Mouse (Mus musculus): Measurements from ENCODE around the gene Ccnyl1.
A peak's percentile ranks its signal among the peaks of the same experiment; 100 is the strongest.

Gene Ccnyl1

GRCm38 (mm10) chr1:64701780-64702179 is 11.5 kb downstream of the Ccnyl1 start:
- no peak for DNase-seq (ENCODE audit: low spot score)

- DNase-seq (ENCODE audit: low spot score) = peak; percentile 59
Observed at GRCm38 (mm10) chr1:64705230-64705629, 15.0 kb downstream of the Ccnyl1 start.

GRCm38 (mm10) chr1:64706610-64707009 is 16.4 kb downstream of the Ccnyl1 start:
- DNase-seq (ENCODE audit: low spot score) = no peak

DNA sequence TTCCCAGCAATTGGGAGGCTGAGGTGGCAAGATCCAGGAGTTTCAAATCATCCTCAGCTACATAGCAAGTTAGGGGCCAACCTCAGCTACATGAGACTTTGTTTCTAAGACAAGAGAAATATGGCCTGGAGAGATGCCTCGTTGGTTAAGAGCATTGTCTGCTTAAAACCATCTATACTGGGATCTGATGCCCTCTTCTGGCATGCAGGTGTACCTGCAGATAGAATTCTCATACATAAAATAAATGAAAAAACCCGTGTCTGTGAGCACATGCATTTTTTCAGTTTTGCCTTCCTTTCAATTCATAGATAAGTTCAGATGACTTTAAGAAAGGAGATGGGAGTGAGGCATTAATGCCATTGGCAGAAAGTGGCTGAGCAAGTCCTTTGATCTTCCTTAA is 19.6 kb downstream of the Ccnyl1 start:
- peak; percentile 44 for DNase-seq (ENCODE audit: low spot score)

DNA sequence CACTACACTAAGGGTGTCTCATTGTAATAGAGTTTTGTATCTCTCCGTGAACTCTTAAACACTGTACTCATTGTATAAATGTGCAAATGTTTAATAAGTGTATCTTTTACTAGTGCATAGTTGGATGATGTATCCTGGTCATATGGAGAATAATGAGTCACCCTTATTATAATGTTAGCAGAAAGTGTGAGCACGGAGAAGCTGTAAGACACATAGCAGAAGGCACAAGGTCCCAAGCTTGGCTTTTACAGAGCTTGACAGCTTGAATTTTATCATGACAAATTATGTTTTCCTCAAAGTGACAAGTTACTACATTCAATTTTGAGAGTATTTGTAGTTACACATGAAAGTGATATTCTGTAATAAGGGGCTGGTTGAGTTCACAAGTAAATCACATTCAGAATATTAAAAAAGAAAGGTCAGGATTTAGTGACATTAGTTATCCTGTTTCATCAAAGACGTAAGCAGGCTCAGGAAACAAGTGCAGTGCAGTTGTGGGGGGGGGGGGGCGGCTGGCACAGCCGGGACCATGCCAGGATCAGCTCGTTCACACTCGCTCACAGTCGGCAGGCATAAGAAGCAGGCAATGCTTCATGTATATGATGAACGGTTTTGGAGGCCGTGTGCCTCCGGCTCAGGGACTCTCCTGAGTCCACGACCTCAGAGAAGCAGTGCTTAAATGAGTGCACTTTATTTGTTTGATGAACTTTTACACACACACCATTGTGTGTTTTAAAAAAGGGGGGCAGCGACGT is 21.9 kb downstream of the Ccnyl1 start:
- no peak for DNase-seq (ENCODE audit: low spot score)

DNA sequence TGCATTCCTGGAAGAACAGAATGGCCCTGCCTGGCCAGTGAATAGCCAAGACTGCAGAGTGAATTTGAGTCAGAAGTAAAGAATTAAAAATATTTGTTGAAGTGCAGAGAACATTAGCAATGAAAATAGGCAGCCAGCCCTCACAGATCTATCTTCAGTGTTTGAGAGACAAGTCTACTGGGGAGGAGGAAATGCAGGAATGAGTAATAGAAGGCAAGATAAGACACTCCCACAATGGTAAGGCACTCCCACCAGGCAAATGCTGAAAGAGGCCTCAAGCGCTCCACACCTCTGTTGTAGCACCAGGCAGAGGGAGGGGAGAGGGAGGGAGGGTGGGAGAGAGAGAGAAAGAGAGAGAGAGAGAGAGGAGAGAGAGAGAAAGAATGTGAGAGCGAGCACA is 25.2 kb downstream of the Ccnyl1 start:
- DNase-seq (ENCODE audit: low spot score) = no peak

DNA sequence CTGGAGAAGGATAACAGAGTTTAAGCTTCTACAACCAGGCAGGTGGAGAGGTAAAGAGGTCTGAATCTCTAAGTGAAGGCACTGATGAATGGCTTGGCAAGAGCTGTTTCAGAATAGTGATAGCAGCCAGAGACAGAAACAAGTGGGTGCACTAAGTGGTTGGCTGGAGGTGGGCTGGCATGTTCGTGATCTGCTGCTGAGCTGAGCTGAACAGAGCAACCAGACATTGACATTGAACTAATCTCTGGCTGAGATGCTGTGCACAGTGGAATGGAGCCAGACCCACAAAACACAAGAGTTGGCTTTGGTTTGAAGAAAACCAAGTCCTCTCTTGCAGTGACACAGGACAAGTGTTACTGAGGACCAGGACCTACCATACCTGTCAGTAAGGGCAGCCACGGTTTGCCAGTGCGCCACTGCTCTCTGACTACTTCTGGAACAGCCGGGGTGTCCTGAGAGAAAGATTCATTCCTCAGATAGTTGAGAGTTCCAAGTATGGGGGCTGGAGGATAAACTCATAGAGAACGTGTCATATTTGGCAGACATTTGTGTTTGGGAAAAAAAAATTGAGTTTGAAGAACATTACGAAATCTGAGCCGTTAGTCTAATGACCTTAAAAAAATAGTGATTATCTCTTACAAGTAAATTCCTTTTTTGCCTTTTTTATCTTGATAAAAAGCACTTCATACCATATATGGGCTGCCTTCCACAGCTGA is 26.5 kb downstream of the Ccnyl1 start:
- no peak for DNase-seq (ENCODE audit: low spot score)

- no peak for DNase-seq (ENCODE audit: low spot score)
Observed at GRCm38 (mm10) chr1:64717504-64717903, 27.2 kb downstream of the Ccnyl1 start.

GRCm38 (mm10) chr1:64721034-64721587 is 30.9 kb downstream of the Ccnyl1 start:
- DNase-seq (ENCODE audit: low spot score) = no peak

DNA sequence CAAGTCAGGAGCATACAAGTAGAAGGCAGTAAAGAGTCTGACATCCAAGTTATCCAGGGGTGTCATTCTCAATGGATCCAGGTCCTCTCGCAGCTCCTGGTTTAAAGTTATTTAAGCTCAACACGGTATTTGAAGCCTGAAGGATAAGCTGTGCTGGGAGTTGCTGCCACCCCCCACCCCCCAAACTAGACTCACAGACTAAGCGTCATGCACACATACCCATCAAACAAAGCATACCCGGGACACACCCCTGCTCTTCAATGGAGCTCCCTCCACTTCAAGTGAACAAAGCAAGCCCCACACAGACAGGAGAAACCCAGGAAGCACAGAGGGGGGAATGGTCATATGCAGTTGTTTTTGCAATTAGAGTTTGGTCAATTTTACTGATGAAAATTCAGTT is 39.8 kb downstream of the Ccnyl1 start:
- DNase-seq (ENCODE audit: low spot score) = no peak

GRCm38 (mm10) chr1:64731341-64732020 is 41.2 kb downstream of the Ccnyl1 start:
- no peak for DNase-seq (ENCODE audit: low spot score)

- DNase-seq (ENCODE audit: low spot score) = no peak
Observed at GRCm38 (mm10) chr1:64732161-64732560, 41.9 kb downstream of the Ccnyl1 start.

DNA sequence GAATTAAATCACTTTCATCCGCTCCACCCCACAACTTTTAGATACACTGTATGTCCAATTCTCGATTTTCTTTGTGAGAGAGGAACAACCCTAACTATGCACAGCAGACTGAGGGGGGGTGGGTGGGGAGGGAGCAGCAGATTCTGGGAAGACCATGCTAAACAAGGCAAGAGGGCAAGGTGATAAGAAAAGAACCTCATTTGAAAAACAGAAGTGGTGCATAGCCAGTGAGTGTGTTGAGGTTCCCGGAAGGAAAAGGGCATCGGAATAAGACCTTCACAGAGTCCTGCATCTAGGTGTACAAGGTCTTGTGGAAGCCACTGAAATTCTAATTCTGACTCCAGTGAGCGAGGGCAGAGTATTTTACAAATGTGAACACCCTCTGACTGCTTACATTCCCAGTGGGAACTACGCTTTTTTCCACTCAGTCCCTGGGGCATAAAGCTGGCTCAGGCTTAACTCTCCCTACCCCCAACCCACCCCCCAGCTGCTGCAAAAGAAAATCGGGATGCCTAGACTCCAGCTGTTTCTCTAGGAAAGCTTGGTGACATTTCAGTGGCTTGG is 42.5 kb downstream of the Ccnyl1 start:
- no peak for DNase-seq (ENCODE audit: low spot score)

DNA sequence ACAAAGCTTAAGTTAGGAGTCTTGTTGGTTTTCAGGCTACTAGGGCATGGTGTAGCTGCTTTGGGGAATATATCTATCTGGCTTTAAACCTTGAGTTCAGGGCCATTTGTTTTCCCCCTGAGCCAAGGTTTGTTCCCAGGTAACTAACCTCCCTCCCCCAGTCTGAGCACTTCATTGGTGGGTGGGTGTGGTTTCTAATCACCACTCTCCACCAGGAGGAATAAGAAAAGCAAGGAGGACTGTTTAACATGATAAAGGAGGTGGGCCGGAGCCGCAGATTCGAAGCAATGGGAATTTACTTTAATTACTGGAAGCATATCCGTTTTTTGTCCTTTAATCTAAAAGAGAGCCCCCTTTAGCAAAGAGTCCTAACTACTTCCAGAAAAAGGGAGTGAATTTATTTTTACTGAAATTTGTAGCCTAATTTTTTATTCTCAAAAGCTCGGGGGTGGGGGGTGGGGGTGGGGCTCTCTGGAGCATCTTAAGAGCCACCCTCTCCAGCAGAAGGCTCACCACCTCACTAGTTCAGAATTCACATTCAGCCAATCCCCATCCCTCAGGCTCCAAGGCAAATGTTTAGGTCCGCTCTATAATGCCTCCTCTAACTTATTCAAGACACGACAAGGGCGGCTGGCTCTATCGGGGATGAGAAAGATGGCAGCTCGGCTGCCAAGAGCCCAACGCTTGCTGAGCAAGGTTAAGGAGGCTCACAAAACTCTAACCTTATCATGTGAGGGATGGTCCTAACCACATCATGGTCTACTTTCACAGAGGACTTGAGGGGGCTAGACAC is 43.4 kb downstream of the Ccnyl1 start:
- no peak for DNase-seq (ENCODE audit: low spot score)

DNA sequence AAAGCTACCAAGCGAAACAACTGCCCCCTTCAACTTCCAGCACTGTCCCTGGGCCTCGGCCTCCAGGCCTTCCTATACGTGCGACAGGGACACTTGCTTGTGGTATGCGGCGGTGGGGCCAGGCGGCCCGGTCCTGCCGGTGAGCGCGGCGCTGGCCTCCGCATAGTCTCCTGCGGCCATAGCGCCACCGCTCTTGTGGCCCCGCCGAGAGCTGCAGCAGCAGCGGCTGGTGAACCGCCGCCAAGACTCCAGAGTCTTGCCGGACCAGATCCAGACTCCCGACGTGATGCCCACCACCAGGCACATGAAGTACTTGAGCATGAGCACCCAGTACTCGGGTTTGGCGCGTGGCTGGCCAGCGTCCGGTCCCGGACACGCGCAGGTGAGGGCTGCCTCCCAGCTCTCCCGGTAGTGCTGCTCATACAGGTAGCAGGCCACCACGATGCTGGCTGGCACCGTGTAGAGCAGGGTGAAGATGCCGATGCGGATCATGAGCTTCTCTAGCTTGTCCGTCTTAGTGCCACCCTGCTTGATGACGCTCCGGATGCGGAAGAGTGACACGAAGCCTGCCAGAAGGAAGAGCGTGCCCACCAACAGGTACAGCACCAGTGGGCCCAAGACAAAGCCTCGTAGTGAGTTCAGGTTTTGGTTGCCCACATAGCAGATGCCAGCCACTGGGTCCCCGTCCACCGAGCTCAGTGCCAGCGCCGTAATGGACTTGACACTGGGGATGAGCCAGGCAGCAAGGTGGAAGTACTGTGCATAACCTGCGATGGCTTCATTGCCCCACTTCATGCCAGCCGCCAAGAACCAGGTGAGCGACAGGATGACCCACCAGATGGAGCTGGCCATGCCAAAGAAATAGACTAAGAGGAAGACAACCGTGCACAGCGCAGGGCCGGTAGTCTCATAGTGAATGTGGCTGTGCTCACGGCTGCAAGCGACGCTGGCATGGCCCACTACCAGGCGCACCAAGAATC is 44.8 kb downstream of the Ccnyl1 start:
- no peak for DNase-seq (ENCODE audit: low spot score)

GRCm38 (mm10) chr1:64735781-64736680 is 45.8 kb downstream of the Ccnyl1 start:
- peak; percentile 51 for DNase-seq (ENCODE audit: low spot score)

GRCm38 (mm10) chr1:64736681-64737501 is 46.6 kb downstream of the Ccnyl1 start:
- DNase-seq (ENCODE audit: low spot score) = no peak

DNA sequence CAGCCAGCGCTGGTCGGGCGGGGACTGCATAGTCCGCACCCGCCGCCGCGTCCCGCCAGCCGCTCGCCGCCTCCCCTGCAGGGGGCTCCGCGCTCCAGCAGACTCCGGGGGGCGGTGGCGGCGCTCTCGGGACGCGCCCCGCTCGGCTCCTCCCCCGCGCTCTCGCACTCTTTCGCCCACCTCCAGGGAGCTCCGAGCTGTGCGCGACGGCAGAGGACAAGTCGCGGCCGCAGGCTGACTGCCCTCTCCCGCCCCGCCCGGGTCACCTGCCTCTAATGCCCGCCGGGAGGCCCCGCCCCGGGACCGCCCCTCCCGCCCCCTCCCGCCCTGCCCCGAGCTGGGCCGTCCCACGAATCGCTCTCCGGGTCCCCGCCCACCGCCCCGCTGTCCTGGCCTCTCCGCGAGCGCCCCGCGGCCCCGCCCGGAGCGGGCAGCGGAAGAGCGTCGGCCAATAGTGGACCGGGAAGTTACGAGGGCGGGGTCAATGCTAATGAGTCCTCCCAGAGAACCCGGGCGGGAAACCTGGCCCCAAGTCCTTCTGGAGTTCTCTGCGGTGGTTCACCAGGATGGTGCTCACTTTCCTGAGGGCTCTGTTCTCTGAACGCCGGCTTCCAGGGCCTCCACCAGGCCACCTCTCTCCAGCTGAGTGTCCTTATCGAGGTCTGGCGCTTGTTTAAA is 47.4 kb downstream of the Ccnyl1 start, which contains the start of gene Fzd5:
Fzd5 (minus strand) TSS at position 250 of the 678 bp plus-strand sequence.
- DNase-seq (ENCODE audit: low spot score) = peak; percentile 71

Data from T-cell, adult 2 months (primary cell).